Mouse (Mus musculus): ENCODE measurements at regions not wholly inside any gene's neighbourhood (a gene's known extent, or its start where the extent isn't known, plus 50 kb on each side); places are given as distances from the start of the nearest gene placed in this dataset.

- intact Hi-C loops (cut with DNase I; ENCODE audit: low total_unique reads): no loop called here
- DNase-seq: no peak
These were observed 617.8 kb downstream of the Zfp706 start for GRCm38 (mm10) chr15:36389775-36390174.

- no peak for DNase-seq
- intact Hi-C loops (cut with DNase I; ENCODE audit: low total_unique reads): no loop called here
These were observed 626.3 kb downstream of the Zfp706 start for GRCm38 (mm10) chr15:36381228-36381671.

GRCm38 (mm10) chr15:36380461-36381227 lies 626.9 kb downstream of the Zfp706 start:
- no peak for DNase-seq
- intact Hi-C loops (cut with DNase I; ENCODE audit: low total_unique reads): no loop called here

- intact Hi-C loops (cut with DNase I; ENCODE audit: low total_unique reads): no loop called here
- DNase-seq: no peak
These were observed 628.9 kb downstream of the Zfp706 start for GRCm38 (mm10) chr15:36378640-36379039.

GRCm38 (mm10) chr15:36376551-36376950 lies 631.0 kb downstream of the Zfp706 start:
- intact Hi-C loops (cut with DNase I; ENCODE audit: low total_unique reads): no loop called here
- no peak for DNase-seq

DNA sequence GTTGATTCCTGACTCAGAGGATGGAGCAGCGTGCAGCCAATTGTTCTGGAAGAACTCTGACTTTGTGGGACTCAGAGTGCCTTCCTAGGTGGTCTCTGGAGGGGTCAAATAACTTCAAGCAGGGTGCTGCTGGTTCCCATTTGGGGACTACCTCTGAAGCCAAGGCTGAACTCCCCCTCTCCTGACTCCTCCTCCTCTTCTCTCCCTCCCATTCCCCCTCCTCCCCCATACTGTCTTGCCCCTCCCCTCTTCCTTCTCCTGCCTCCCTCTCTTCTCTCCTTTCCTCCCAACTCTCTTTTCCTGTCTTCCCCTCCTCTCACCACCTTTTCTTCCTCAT lies 632.1 kb downstream of the Zfp706 start:
- DNase-seq: no peak

DNA sequence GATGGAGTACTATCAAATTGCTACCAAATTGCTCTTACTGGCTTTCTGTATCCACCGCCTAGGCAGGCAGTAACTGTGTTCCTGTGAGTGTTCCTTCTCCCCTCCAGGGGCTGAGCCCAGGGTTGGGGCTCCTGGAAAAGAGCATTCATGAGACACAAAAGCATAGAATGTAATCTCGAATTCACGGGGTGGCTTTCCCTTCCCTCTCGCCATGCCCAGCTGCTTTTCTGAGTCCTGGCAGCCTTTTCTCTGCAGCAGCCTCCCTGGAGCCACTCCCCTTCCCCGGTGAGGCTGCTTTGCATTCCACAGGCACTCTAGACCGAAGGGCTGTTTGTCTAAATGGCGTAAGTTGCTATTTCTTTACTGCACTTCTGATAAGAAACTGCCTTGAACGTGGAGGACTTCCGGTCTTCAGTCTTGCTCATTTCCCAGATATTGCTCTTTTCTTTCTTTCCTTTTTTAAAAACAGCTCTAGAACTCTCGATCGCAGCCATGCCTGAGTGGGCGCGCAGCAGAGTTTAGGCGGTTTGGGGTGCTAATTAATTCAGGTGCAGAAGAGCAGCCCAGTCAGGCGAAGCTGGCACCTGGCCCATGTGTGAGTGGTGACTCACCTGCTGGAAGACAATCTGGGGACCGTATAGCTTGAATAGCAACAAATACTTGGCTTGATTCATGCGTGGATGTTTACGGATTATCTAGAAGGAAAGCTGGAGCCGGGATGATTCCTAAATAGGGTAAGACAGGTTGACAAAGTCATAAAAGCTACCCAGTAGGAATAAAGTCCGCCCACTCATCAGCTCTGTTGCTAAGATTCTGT lies 632.6 kb downstream of the Zfp706 start:
- no peak for DNase-seq
- intact Hi-C loops (cut with DNase I; ENCODE audit: low total_unique reads): no loop called here

More for the DNA sequence above, 632.1 kb downstream of the Zfp706 start:
- intact Hi-C loops (cut with DNase I; ENCODE audit: low total_unique reads): no loop called here

- no peak for DNase-seq
- intact Hi-C loops (cut with DNase I; ENCODE audit: low total_unique reads): no loop called here
These were observed 633.5 kb downstream of the Zfp706 start for GRCm38 (mm10) chr15:36373900-36374611.

DNA sequence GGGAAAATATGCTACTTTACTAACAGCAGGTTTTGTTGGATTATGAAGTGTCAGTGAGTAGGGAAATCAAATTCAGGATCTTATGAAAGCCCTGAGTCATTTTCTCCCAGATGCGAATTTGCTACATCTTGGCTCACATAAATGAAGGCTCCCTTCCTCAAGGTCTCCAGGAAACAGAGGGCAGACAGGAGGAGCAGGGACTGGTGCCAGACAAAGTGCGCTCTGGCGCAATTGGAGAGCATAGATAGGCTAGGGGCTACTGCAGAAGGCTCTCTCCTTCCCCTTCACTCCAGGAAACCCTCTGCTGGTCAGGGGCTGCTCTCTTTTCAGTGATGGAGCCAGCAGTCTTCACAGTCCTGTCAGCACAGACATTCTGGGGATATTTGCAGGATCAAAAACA lies 634.1 kb downstream of the Zfp706 start:
- intact Hi-C loops (cut with DNase I; ENCODE audit: low total_unique reads): no loop called here
- no peak for DNase-seq

DNA sequence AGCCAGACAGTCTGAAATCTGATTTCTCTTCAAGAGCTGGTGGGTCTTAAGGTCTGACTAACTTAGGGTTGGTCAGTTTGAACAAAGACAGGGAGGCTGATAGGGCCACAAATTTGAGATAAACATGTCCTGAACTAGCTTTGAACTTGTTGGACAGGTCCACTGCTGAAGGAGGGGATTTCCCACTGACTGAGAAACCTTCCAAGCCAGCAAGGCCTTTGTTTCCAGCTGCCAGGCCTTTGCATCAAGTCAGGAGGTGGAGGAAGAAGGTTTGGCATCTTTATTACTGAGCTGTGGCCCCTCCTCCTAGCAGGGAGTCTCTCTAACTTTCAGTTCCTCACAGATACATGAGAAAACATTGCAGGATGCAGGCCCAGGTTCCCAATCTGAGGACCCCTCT lies 636.2 kb downstream of the Zfp706 start:
- intact Hi-C loops (cut with DNase I; ENCODE audit: low total_unique reads): no loop called here
- DNase-seq: no peak

- no peak for DNase-seq
- intact Hi-C loops (cut with DNase I; ENCODE audit: low total_unique reads): no loop called here
These were observed 636.7 kb downstream of the Zfp706 start for GRCm38 (mm10) chr15:36370906-36371305.

DNA sequence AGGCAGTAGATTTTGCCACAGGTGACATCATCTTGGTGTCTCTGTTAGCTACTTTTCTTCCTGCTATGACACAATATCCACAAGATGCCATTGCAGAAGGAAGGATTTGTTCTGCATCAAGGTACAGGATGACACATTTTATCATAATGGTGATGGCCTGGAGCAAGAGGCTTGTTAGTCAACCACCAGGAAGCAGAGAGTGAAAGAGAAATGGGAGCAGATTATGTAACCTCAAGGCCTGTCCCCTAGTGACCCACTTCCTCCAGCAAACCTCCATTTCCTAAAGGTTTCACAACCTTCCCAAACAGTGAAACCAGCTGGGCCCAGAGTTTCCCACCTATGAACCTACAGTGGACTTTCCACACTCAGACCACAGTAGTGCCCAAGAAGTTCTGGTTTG lies 640.3 kb downstream of the Zfp706 start:
- intact Hi-C loops (cut with DNase I; ENCODE audit: low total_unique reads): no loop called here
- no peak for DNase-seq

- intact Hi-C loops (cut with DNase I; ENCODE audit: low total_unique reads): no loop called here
- DNase-seq: no peak
These were observed 642.8 kb downstream of the Zfp706 start for GRCm38 (mm10) chr15:36364757-36365156.

- intact Hi-C loops (cut with DNase I; ENCODE audit: low total_unique reads): no loop called here
- DNase-seq: no peak
These were observed 643.5 kb downstream of the Zfp706 start for GRCm38 (mm10) chr15:36364062-36364461.

DNA sequence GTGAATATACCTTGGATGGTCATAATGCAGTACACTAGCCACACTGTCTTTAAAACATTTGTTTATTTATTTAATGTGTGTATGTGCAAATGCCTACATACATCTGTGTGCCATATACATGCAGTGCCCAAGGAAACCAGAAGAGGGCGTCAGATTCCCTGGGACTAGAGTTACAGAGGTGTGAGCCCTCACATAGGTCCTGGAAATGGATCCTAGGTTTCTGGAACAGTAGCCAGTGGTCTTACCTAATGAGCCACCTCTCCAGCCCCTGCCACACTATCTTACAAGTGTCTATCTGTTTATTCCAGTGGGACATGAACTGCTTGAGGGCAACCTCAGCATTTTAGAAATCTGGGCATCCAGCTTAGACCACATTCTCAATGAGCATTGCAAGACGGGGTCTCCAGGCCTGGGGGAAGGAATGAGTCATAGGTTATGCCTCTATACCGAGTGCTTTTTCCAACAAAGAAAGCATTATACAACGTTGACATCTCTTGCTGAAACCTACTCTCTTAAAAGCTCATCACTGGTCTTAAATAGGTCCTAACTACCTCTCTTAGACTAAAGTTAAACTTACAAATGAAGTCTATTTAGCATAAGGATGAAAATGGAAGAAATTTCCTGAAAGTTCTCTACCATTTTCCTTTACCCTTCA lies 644.5 kb downstream of the Zfp706 start:
- intact Hi-C loops (cut with DNase I; ENCODE audit: low total_unique reads): no loop called here

GRCm38 (mm10) chr15:36361522-36362148 lies 645.9 kb downstream of the Zfp706 start:
- intact Hi-C loops (cut with DNase I; ENCODE audit: low total_unique reads): no loop called here
- no peak for DNase-seq

More for the DNA sequence above, 644.5 kb downstream of the Zfp706 start:
- DNase-seq: no peak

DNA sequence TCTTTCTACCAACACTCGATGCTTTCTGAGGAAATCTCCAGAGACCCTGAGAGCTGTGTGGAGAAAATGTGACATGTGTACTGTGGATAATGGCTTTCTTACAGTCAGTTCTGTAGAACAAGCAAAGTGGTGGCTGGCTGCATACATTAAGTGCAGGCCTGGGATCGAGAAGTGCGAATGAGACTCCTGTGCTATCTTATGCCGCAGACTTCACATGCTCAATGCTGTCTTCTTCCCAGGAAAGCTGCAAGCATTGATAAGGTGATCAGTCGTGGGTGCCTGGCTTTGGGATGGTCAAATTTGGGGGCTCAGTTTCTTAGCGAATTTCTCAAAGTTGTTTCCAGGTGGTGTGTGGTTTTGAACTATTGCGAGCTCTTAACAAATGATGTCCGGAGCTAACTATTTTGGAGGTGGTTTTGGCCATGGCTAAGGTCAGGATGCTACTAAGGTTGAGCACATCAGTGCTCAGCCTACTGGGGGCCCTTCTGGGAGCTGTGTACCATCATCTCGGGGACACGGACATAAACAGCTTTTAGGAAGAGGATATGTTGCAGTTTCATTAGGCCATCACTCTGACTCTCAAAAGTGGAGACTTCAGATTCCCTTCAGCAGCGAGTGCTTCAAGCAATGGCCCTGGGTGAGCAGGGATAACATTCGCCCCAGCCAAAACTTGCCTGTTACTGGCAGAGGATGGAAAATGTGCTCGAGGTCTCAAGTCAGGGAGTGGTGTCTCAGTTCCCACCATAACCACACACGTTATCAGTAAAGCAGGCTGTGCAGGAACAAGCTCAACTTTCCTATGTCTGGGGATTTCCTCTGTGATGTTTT lies 646.7 kb downstream of the Zfp706 start:
- DNase-seq: no peak
- intact Hi-C loops (cut with DNase I; ENCODE audit: low total_unique reads): no loop called here

DNA sequence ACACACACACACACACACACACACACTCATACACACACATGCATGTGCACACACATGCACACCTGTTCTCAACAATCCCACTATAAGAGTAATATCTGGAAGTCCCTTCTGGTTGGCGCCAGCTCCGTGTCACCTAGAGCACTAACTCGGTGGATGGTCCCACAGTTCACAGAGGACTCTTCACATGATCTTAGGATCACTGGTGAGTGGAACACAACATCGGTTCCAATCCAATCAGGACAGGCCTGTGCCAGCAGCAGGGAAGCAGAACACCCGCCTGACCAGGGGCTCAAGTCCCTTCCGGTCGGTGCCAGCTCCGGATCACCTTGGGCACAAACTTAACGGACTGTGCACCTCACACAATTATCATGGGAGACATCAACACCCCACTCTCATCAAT lies 651.7 kb downstream of the Zfp706 start:
- intact Hi-C loops (cut with DNase I; ENCODE audit: low total_unique reads): no loop called here
- no peak for DNase-seq

- intact Hi-C loops (cut with DNase I; ENCODE audit: low total_unique reads): no loop called here
These were observed 653.0 kb downstream of the Zfp706 start for GRCm38 (mm10) chr15:36354545-36354944.

More at GRCm38 (mm10) chr15:36354545-36354944, 653.0 kb downstream of the Zfp706 start:
- no peak for DNase-seq

All from gastrocnemius, postnatal 14 days (tissue).